Mouse (Mus musculus) ES-Bruce4 (cell line): Measurements from ENCODE around the gene Scrg1. TPM values are rescaled to one million over a fixed set of nuclear protein-coding genes. Genes with fewer than 3 reads are reported as not detected.
"Not testable (repeated sequence)": the region's sequence is repeated elsewhere in the genome, so short reads cannot be mapped to it uniquely, and the experiment has no call there.

Experiments used
- H3K27ac ChIP-seq: 2 replicates; pipeline ENCODE4 v1.5.1; 2012; ENCODE audit warnings: low read length, inconsistent platforms; ENCODE audit not compliant: insufficient read depth
- H3K27me3 ChIP-seq: 2 replicates; pipeline ENCODE4 v1.6.1; 2012; ENCODE audit warnings: mild to moderate bottlenecking, low read length, inconsistent platforms; ENCODE audit not compliant: control insufficient read depth, poor library complexity, insufficient read depth, severe bottlenecking
- H3K36me3 ChIP-seq: 2 replicates; pipeline ENCODE4 v1.6.1; 2012; ENCODE audit warnings: inconsistent platforms, mild to moderate bottlenecking, low read length, moderate library complexity; ENCODE audit not compliant: control insufficient read depth, poor library complexity, insufficient read depth, severe bottlenecking
- H3K4me1 ChIP-seq: one replicate; pipeline ENCODE4 v1.8.1; 2011; ENCODE audit warnings: low read length; ENCODE audit not compliant: control insufficient read depth, insufficient read depth
- H3K4me3 ChIP-seq: 2 replicates; pipeline ENCODE4 v1.5.1; 2011; ENCODE audit warnings: low read depth, mild to moderate bottlenecking, low read length
- H3K9ac ChIP-seq: 2 replicates; pipeline ENCODE4 v1.6.1; 2012; ENCODE audit warnings: low read depth, mild to moderate bottlenecking, inconsistent platforms; ENCODE audit not compliant: poor library complexity, severe bottlenecking
- H3K9me3 ChIP-seq: replicated peaks from 2 replicates; pipeline ENCODE4 v1.6.1; 2012; ENCODE audit warnings: mild to moderate bottlenecking, low read length, inconsistent platforms; ENCODE audit not compliant: control insufficient read depth, poor library complexity, insufficient read depth, severe bottlenecking
- CTCF ChIP-seq: IDR thresholded peaks from one replicate; pipeline ENCODE4 v1.8.1; 2011; ENCODE audit warnings: low read depth, low read length
- EP300 ChIP-seq: IDR thresholded peaks from 2 replicates; pipeline ENCODE4 v1.6.1; 2011; ENCODE audit warnings: low read depth, low read length; ENCODE audit not compliant: insufficient read depth
- POLR2A ChIP-seq: IDR thresholded peaks from one replicate; pipeline ENCODE4 v1.8.1; 2011; ENCODE audit warnings: low read length; ENCODE audit not compliant: insufficient read depth
- polyA plus RNA-seq: library from polyadenylated mRNA; stranded (reverse); fragments of >200 nt; gene quantifications from 2 replicates; pipeline ENCODE4 v1.2.4, GENCODE M21; 2011; ENCODE audit warnings: low read depth; ENCODE audit not compliant: missing spikeins, insufficient read depth, insufficient read length

The Scrg1 gene
- polyA plus RNA-seq, 1 experiment = not detected

DNA sequence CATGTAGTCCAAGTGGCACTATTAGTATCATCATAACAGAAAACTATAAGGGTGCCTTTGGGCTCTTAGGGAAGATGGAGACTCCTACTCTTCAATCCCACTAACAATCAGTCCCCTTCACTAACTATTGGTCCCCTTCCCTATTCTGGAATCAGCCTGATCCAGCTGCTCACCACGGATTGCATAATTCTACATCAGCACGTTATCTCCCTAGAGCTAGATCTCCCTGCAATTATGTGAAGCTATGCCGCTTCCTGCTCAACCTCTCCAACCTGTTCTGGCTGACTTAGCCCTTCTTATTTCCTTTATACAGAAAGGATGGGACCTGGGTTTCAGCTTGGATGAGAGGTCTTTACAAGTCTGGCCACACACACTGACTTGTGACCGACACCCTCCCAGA lies 12.4 kb upstream of the Scrg1 start:
- no peak overlapping the region for H3K27ac ChIP-seq
- TF ChIP-seq POLR2A (no peak), EP300 (no peak), CTCF (no peak)

DNA sequence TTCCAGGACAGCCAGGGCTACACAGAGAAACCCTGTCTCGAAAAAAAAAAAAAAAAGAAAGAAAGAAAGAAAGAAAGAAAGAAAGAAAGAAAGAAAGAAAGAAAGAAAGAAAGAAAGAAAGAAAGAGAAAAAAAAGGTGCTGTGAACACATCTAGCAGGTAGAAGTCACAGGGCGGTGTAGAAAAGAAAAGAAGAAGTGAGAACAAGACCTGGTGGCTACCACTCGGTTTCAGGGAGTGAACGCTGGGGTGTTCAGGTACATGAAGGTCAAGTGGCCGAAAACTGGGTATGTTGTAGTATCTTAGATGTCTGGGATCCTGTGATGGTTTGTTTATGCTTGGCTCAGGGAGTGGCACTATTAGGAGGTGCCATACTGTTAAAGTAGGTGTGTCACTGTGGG lies 9.8 kb upstream of the Scrg1 start:
- not testable (repeated sequence) for H3K36me3 ChIP-seq, H3K27me3 ChIP-seq, H3K9ac ChIP-seq, H3K4me1 ChIP-seq, H3K27ac ChIP-seq, H3K4me3 ChIP-seq, H3K9me3 ChIP-seq

More for the DNA sequence above, 12.4 kb upstream of the Scrg1 start:
- H3K36me3 ChIP-seq = no peaks in the 10 kb centered on the region
- no peaks in the 10 kb centered on the region for H3K4me1 ChIP-seq
- H3K27me3 ChIP-seq = no peaks in the 10 kb centered on the region; the same call in 1 of the 2 replicates
- no peak overlapping the region for H3K4me3 ChIP-seq
- H3K9ac ChIP-seq = no peak overlapping the region
- no peaks in the 10 kb centered on the region; the same call in 1 of the 2 replicates for H3K9me3 ChIP-seq

DNA sequence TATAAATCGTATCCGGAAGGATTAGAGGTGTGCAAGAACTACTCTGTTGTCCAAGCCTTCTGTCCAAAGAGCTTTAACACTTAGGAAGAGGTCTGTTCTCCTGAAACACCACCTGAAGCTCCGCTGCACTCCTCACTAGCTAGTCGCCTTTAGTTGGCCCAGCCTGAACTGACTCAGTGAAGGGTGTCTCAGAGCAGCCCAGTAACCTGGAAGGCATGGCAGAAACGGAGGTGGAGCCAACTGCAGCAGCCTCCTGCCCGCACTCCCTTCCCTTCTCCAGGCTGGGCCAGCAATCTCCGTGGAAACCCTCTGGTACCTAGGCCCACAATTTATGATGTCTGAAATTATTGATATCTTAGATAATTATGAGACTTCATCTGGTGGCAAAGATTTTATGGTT lies 5.0 kb upstream of the Scrg1 start:
- H3K27me3 ChIP-seq = no peaks in the 10 kb centered on the region
- H3K9me3 ChIP-seq = no peaks in the 10 kb centered on the region
- TF ChIP-seq POLR2A (no peak), CTCF (no peak), EP300 (no peak)
- H3K9ac ChIP-seq = no peak overlapping the region
- no peaks in the 10 kb centered on the region for H3K4me1 ChIP-seq
- H3K27ac ChIP-seq = no peak overlapping the region
- no peak overlapping the region for H3K4me3 ChIP-seq
- no peaks in the 10 kb centered on the region for H3K36me3 ChIP-seq

DNA sequence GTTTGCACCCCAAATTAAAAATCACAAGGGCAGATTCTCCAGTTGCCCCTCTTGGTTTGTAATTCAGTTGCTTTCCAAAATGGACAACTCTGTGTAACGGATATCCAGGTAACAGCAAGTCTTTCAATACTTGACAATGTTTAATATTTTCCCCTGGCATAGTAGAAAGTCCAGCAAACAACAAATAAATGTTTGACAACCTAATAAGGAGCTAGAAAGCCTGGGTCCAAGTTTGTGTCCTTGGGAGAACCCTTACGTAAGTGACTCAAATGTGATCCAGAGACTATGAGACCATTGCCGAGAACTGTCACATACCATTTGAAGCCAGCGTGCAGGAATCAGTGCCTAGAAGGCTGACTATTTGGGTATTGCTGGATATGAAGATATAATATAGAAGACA lies 3.8 kb upstream of the Scrg1 start:
- Histone ChIP-seq H3K27ac (no peak overlapping the region), H3K9me3 (no peaks in the 10 kb centered on the region), H3K36me3 (no peaks in the 10 kb centered on the region), H3K9ac (no peak overlapping the region), H3K4me3 (no peak overlapping the region), H3K27me3 (no peaks in the 10 kb centered on the region), H3K4me1 (no peaks in the 10 kb centered on the region)
- no peak for TF ChIP-seq CTCF
- TF ChIP-seq POLR2A = no peak
- TF ChIP-seq EP300 = no peak

DNA sequence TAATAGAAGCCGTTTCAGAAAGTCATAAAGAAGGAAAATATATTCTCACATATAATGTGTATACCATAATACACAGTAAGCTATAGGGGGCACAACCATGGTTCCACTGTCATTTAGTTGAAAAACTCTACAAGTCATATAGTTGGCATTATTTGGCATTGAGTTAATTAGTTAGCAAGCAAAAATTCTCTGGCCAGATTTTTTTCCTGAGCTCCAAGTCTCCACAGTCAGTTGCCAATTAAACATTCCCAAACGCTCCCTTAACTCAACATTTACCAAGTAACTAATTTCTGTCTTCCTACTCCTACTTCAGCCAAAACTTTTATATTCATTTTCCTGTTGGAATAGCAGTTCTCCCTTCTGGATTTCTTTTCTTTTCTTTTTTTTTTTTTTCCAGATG lies 2.4 kb upstream of the Scrg1 start:
- Histone ChIP-seq H3K27ac (no peak overlapping the region), H3K4me1 (no peaks in the 10 kb centered on the region), H3K9ac (no peak overlapping the region), H3K9me3 (no peaks in the 10 kb centered on the region), H3K4me3 (no peak overlapping the region), H3K27me3 (no peaks in the 10 kb centered on the region), H3K36me3 (no peaks in the 10 kb centered on the region)
- no peak for TF ChIP-seq EP300
- no peak for TF ChIP-seq CTCF
- TF ChIP-seq POLR2A = no peak

DNA sequence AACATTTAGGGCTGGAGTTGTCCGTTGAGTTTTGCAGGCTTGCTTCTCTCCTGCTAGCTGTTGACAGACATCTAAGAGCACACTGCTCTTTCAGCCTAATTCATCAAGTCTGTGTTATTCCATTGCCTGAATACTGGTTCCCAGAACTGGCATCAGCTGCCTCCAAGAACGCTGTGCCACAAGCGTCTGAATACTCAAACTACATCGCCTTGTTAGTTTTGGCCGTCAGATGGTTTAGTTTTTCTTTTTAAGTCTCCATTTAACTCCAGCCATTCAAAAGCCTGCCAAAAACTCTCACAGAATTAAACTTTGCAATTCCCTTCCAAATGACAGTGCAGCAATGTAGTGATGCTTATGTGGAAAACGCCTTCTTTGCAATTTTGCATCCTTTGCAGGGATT lies 1.4 kb downstream of the Scrg1 start:
- H3K9ac ChIP-seq = no peak overlapping the region
- H3K9me3 ChIP-seq = no peaks in the 10 kb centered on the region
- no peak overlapping the region for H3K4me3 ChIP-seq
- no peak overlapping the region for H3K27ac ChIP-seq
- no peaks in the 10 kb centered on the region for H3K27me3 ChIP-seq
- TF ChIP-seq POLR2A (no peak), EP300 (no peak), CTCF (no peak)
- no peaks in the 10 kb centered on the region for H3K4me1 ChIP-seq
- H3K36me3 ChIP-seq = no peaks in the 10 kb centered on the region

DNA sequence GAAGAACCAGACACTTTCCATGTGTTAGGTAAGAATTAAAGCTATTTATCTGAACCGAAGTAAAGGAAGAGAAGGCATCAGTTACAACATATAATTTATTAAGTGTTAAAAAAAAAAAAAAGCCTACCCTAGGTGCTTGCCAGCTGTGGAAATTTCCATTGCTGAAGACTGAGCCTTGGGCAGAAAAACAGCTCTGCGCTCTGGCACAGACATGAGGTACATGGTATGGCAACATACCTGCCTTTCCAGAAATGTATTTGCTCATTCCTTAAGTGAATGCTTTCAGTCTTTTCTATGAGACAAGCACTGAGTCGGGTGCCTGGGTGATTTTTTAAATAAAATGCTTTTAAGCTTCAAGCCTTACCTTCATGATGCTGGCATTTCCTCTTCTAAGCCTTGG lies 2.2 kb downstream of the Scrg1 start:
- H3K4me1 ChIP-seq = no peaks in the 10 kb centered on the region
- no peak for TF ChIP-seq POLR2A
- no peak for TF ChIP-seq CTCF
- TF ChIP-seq EP300 = no peak

More for the DNA sequence above, 2.2 kb downstream of the Scrg1 start:
- Histone ChIP-seq H3K9me3 (no peaks in the 10 kb centered on the region), H3K27me3 (no peaks in the 10 kb centered on the region), H3K36me3 (no peaks in the 10 kb centered on the region), H3K9ac (no peak overlapping the region), H3K4me3 (no peak overlapping the region), H3K27ac (no peak overlapping the region)
